Mouse (Mus musculus) mouse trophoblast stem cell (cell line): ENCODE results near the gene Gpr152.
"Not testable (repeated sequence)": the region's sequence is repeated elsewhere in the genome, so short reads cannot be mapped to it uniquely, and the experiment has no call there.

Experiments
- in situ Hi-C, 2 experiments: fragments of 300-500 bp; cut with MseI, MboI; formaldehyde crosslinking; loops; 2 replicates in 1 of 2; 3 replicates in 1 of 2; pipeline ENCODE4 v1.15.1; 2025

Gpr152 gene

GRCm38 (mm10) chr19:4112063-4112960 lies 27.3 kb upstream of the Gpr152 start:
- in situ Hi-C loops, result no loop called here

GRCm38 (mm10) chr19:4113186-4113805 lies 26.3 kb upstream of the Gpr152 start:
- in situ Hi-C loops, result no loop called here

GRCm38 (mm10) chr19:4113806-4114230 lies 25.8 kb upstream of the Gpr152 start:
- in situ Hi-C loops, result no loop called here

GRCm38 (mm10) chr19:4114551-4114950 lies 25.0 kb upstream of the Gpr152 start:
- in situ Hi-C loops, result no loop called here

- in situ Hi-C loops, result no loop called here
These were observed 24.4 kb upstream of the Gpr152 start for GRCm38 (mm10) chr19:4115144-4115543.

GRCm38 (mm10) chr19:4115816-4116215 lies 23.8 kb upstream of the Gpr152 start:
- in situ Hi-C loops, result no loop called here

GRCm38 (mm10) chr19:4117006-4117405 lies 22.6 kb upstream of the Gpr152 start:
- in situ Hi-C loops, result no loop called here

- in situ Hi-C loops, result no loop called here
These were observed 21.2 kb upstream of the Gpr152 start for GRCm38 (mm10) chr19:4118350-4118749.

- in situ Hi-C loops, result no loop called here
These were observed 19.7 kb upstream of the Gpr152 start for GRCm38 (mm10) chr19:4119716-4120487.

- in situ Hi-C loops, result no loop called here
These were observed 19.1 kb upstream of the Gpr152 start for GRCm38 (mm10) chr19:4120496-4120895.

- in situ Hi-C loops, result no loop called here
These were observed 18.3 kb upstream of the Gpr152 start for GRCm38 (mm10) chr19:4121097-4121805.

GRCm38 (mm10) chr19:4121896-4122295 lies 17.7 kb upstream of the Gpr152 start:
- in situ Hi-C loops, result not testable (repeated sequence)

- in situ Hi-C loops, result no loop called here
These were observed 16.9 kb upstream of the Gpr152 start for GRCm38 (mm10) chr19:4122411-4123370.

GRCm38 (mm10) chr19:4124432-4124831 lies 15.2 kb upstream of the Gpr152 start:
- in situ Hi-C loops, result no loop called here

GRCm38 (mm10) chr19:4125268-4125667 lies 14.3 kb upstream of the Gpr152 start:
- in situ Hi-C loops, result not testable (repeated sequence)

- in situ Hi-C loops, result no loop called here
These were observed 13.6 kb upstream of the Gpr152 start, which contains the start of gene Aip for GRCm38 (mm10) chr19:4125741-4126696. Aip (minus strand) TSS chr19:4125858.

GRCm38 (mm10) chr19:4126759-4127495 lies 12.7 kb upstream of the Gpr152 start:
- in situ Hi-C loops, result no loop called here

GRCm38 (mm10) chr19:4129462-4129861 lies 10.1 kb upstream of the Gpr152 start:
- in situ Hi-C loops, result no loop called here
